Mouse (Mus musculus): ENCODE data around the gene Tnni2.

GRCm38 (mm10) chr7:142493535-142493934 is 51.9 kb downstream of the Tnni2 start:
- no peak for TF ChIP-seq CTCF (IDR thresholded peaks at IDR 0.05; ENCODE audit: low read depth)
- TF ChIP-seq EP300 (IDR thresholded peaks at IDR 0.05; ENCODE audit: low read depth), result no peak

All from liver, embryonic 14.5 days (tissue).